Mouse (Mus musculus) heart, postnatal 0 days (tissue): Measurements from ENCODE around the gene Retreg3.

Source experiments
- CTCF ChIP-seq: IDR thresholded peaks from 2 replicates; pipeline ENCODE4 v1.5.1; 2016; ENCODE audit warnings: antibody characterized with exemption, control low read depth, low read depth
- EP300 ChIP-seq: IDR thresholded peaks from 2 replicates; pipeline ENCODE4 v1.6.1; 2016; ENCODE audit warnings: antibody characterized with exemption, low read depth

- no peak for TF ChIP-seq CTCF
- TF ChIP-seq EP300: no peak
Measured at GRCm38 (mm10) chr11:101056885-101057284, 62.8 kb downstream of the Retreg3 start.
